Mouse (Mus musculus) CH12F3 (cell line): ENCODE data around the gene Fam20b.
"Not testable (repeated sequence)": the region's sequence is repeated elsewhere in the genome, so short reads cannot be mapped to it uniquely, and the experiment has no call there.

Experiments used
- in situ Hi-C: fragments of 300-500 bp; cut with MboI; formaldehyde crosslinking; loops from 2 replicates; pipeline ENCODE4 v1.14.3; 2020; ENCODE audit warnings: low sequenced_read_pairs

The Fam20b gene

GRCm38 (mm10) chr1:156673476-156674194 is 45.3 kb downstream of the Fam20b start:
- in situ Hi-C loops = no loop called here

- in situ Hi-C loops = no loop called here
These were observed 46.0 kb downstream of the Fam20b start for GRCm38 (mm10) chr1:156672720-156673475.

GRCm38 (mm10) chr1:156671921-156672320 is 47.0 kb downstream of the Fam20b start:
- in situ Hi-C loops = no loop called here

- in situ Hi-C loops = no loop called here
These were observed 49.5 kb downstream of the Fam20b start for GRCm38 (mm10) chr1:156669208-156669983.

GRCm38 (mm10) chr1:156668602-156669001 is 50.3 kb downstream of the Fam20b start:
- in situ Hi-C loops = no loop called here

GRCm38 (mm10) chr1:156667141-156667926 is 51.6 kb downstream of the Fam20b start:
- in situ Hi-C loops = no loop called here

- in situ Hi-C loops = no loop called here
These were observed 53.1 kb downstream of the Fam20b start for GRCm38 (mm10) chr1:156665777-156666176.

GRCm38 (mm10) chr1:156660660-156661236 is 58.1 kb downstream of the Fam20b start:
- in situ Hi-C loops = not testable (repeated sequence)

GRCm38 (mm10) chr1:156659906-156660659 is 58.8 kb downstream of the Fam20b start:
- in situ Hi-C loops = no loop called here

- in situ Hi-C loops = no loop called here
These were observed 60.2 kb downstream of the Fam20b start for GRCm38 (mm10) chr1:156658676-156659075.

- in situ Hi-C loops = no loop called here
These were observed 61.4 kb downstream of the Fam20b start for GRCm38 (mm10) chr1:156657523-156657922.

- in situ Hi-C loops = no loop called here
These were observed 64.0 kb downstream of the Fam20b start for GRCm38 (mm10) chr1:156654735-156655530.

- in situ Hi-C loops = no loop called here
These were observed 66.6 kb downstream of the Fam20b start for GRCm38 (mm10) chr1:156652189-156652822.

- in situ Hi-C loops = no loop called here
These were observed 68.3 kb downstream of the Fam20b start for GRCm38 (mm10) chr1:156650631-156651030.

GRCm38 (mm10) chr1:156648705-156649104 is 70.2 kb downstream of the Fam20b start:
- in situ Hi-C loops = no loop called here

GRCm38 (mm10) chr1:156645971-156646370 is 72.9 kb downstream of the Fam20b start:
- in situ Hi-C loops = no loop called here

GRCm38 (mm10) chr1:156644780-156645523 is 73.9 kb downstream of the Fam20b start:
- in situ Hi-C loops = no loop called here

GRCm38 (mm10) chr1:156644061-156644460 is 74.8 kb downstream of the Fam20b start:
- in situ Hi-C loops = no loop called here
